Mouse (Mus musculus): ENCODE data around the gene Fcho2.

Fcho2 gene

DNA sequence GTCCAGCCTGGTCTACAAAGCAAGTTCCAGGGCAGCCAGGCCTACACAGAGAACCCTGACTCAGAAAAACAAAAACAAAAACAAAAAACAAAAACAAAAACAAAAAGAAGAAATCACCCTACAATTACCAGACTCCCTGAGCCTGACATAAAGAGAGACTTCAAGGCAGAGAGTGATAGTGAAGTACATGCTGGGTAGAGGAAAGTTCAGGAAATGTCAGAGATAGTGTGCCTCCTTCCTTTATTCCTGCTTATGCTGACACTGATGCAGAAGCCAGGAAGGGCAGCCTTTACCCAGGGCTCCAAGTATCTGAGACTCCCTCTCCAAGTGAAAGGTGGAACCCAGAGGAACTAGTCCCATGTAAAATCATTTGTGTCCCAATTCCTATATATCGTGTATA, 10.8 kb downstream of the Fcho2 start:
- DNase-seq = no peak

- no peak for DNase-seq
These were observed 11.6 kb downstream of the Fcho2 start for GRCm38 (mm10) chr13:98803699-98804098.

DNA sequence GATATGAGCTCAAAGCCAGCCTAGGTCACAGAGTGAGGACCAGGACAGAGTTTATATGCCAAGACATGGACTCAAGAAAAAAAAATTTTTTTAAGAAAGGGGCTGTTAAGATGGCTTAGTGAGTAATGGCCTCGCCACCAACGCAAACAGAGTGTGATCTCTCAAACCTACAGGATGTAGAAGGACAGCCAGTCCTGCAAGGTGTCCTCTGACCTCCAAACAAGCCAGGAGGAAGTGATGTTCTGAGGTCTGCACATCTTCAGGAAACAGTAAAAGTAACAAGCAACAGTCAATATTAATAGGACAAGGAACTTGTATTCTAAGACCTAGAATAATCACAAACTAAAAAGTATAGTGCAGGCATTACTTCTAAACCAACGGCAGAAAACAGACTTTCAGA, 12.3 kb downstream of the Fcho2 start:
- DNase-seq = no peak

- no peak for DNase-seq
These were observed 19.7 kb downstream of the Fcho2 start for GRCm38 (mm10) chr13:98795511-98795910.

- DNase-seq = no peak
These were observed 22.4 kb downstream of the Fcho2 start for GRCm38 (mm10) chr13:98792864-98793263.

GRCm38 (mm10) chr13:98791693-98792092, 23.6 kb downstream of the Fcho2 start:
- DNase-seq = no peak

GRCm38 (mm10) chr13:98786970-98787685, 28.1 kb downstream of the Fcho2 start:
- no peak for DNase-seq

- no peak for DNase-seq
These were observed 37.3 kb downstream of the Fcho2 start for GRCm38 (mm10) chr13:98777959-98778358.

GRCm38 (mm10) chr13:98771484-98771883, 43.8 kb downstream of the Fcho2 start:
- no peak for DNase-seq

DNA sequence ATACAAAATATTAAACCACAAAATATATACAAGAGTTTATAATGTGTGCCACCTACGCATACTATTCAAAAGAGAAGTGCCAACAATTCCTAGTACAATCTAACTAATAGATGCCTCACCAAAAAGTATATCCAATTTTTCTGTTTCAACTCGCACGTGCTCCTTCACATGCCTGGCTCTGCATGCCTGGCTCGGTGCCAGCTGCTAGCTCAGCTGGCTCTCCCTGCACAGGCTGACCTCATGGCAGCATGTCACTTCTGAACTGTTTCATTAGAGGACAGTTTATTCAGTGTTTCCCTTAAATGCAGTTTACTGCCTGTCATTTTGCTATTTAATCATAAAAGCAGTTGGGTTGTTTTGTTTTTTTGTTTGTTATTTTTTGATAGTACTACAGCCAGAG, 46.9 kb downstream of the Fcho2 start:
- peak; percentile 77 to 86 for DNase-seq

GRCm38 (mm10) chr13:98761771-98762170, 53.5 kb downstream of the Fcho2 start:
- DNase-seq = no peak

- no peak for DNase-seq
These were observed 59.4 kb downstream of the Fcho2 start for GRCm38 (mm10) chr13:98755886-98756285.

DNA sequence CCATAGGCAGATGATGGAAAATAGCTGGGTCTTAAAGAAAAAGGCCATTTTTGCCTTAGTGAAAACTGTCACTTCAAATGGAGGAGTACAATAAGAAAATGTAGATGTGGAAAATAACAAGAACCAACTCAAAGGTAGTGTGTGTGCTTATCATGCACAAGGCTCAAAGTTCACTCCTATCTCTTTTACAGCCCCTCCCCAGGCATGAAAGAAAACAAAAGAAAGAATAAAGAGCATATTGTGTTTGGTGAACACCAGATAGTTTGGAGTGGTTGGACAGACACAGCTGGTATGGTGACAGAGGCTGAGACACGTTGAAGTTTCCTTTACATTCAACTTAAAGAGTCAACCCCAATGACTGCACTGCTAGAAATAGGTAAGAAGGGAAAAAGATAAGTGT, 70.6 kb downstream of the Fcho2 start:
- DNase-seq = no peak

- DNase-seq = no peak
These were observed 71.4 kb downstream of the Fcho2 start for GRCm38 (mm10) chr13:98743829-98744228.

DNA sequence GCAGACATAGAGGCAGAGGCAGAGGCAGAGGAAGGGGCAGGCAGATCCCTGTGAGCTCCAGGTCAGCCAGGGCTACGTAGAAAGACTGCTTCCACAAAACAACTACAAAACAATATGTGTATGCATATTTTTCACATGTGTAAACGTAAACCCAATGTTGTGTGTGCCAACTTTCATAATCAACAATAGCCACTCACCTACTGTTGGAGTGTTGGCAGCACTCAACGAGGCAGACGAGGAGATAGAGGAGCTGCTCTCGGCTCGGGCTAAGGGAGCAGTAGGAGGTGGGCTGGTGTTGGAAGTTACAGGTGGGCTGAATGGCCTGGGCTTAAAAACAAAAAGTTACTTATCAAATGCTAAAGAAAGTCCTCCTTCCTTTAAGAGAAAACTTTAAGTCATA, 72.0 kb downstream of the Fcho2 start:
- no peak for DNase-seq

DNA sequence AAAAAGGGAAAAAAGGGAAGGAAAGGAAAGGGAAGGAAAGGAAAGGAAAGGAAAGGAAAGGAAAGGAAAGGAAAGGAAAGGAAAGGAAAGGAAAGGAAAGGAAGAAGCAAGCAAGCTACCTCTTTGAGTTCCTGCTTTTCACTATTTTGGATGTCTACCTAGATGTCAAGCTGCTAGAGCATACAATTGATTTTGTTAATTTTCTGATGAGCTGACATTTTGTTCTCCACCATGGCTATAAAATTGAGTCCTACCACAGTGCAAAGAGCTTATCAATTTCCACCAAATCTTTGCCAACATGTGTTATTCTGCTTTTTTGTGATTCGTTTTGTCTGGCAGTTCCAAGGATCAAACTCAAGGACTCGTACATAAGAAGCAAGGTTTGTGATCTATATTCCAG, 77.0 kb downstream of the Fcho2 start:
- DNase-seq = no peak

GRCm38 (mm10) chr13:98733292-98733691, 82.0 kb downstream of the Fcho2 start:
- DNase-seq = peak in 1 of 2 experiments; percentile 15

DNA sequence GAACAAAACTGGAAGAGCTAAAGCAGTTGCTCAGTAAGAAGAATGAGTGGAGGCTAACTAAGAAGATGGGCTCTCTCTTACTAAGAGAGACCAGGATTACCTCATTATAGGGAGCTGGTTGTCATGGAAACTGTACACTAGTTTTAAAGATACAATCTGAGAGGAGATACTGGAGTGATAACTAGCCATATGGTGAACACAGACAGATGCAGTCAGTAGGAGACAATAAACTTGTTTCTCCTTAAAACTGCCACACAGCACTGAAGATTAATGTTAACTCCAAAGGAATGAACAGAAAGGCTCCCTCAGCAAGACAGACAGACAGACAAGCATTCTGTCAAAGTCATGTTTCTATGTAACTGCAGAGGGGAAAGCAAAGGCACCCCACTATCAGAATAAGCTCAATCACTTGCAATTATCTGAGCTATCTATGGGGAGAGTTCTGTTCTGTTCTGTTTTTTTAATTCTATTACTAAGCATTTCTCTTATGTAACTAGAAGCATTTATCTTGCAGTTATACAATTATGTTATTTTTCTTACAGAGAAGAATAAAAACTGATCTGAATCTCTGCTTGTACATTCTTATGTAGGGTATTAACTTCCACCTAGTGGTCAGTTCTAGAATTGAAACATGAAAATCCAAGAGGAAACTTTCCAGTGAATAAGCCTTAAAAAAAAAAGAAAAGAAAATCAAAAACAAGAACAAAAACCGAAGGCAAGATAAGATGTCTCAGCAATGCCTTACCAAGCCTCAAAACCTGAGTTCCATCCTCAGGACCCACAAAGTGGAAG, 85.8 kb downstream of the Fcho2 start:
- no peak for DNase-seq

GRCm38 (mm10) chr13:98726494-98726893, 88.8 kb downstream of the Fcho2 start:
- no peak for DNase-seq

GRCm38 (mm10) chr13:98723430-98723829, 91.8 kb downstream of the Fcho2 start:
- DNase-seq = no peak

DNA sequence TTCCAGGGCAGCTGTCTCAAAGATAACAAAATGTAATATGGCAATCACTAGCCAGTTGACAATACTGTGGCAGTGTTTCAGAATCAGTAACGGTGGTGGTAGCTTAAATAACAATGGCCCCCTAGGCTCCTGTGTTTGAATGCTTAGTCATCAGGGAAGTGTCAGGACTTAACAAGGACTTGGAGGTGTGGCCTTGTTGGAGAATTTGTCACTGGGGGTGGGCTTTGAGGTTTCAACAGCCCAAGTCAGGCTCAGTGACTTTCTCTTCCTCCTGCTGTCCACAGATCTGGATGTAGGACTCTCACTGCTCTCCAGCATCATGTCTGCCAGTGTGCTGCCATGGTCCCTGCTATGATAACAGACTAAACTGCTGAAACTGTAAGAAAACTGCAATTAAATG, 93.0 kb downstream of the Fcho2 start:
- DNase-seq = no peak

- no peak for DNase-seq
These were observed 99.1 kb downstream of the Fcho2 start for GRCm38 (mm10) chr13:98716176-98716575.

- DNase-seq = no peak
These were observed 99.7 kb downstream of the Fcho2 start for GRCm38 (mm10) chr13:98715443-98715990.

DNA sequence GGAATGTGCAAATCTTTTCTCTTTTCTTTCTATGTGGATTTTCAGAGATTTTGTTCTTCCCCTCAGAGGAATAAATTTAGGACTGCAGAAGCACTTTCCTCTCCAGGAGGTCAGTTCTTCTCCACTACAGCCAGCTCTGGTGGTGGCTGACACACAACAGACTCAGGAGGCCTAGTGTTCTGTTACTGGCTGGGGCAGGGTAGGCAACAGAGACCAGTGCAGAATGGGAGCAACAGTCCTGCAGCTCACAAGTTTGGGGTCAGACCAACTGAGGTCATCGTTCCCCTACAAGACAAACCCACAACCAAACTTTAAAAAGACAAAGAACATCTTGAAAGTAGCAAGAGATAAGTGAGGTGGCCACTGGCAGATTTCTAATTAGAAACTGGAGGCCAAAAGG, 104.6 kb downstream of the Fcho2 start:
- no peak for DNase-seq
